Mouse (Mus musculus) thymus, postnatal 4 days (tissue): ENCODE measurements at regions not wholly inside any gene's neighbourhood (a gene's known extent, or its start where the extent isn't known, plus 50 kb on each side); places are given as distances from the start of the nearest gene placed in this dataset.

ENCODE experiments used
- DNase-seq: peaks from one replicate; pipeline ENCODE4 v3.0.0; 2021

DNA sequence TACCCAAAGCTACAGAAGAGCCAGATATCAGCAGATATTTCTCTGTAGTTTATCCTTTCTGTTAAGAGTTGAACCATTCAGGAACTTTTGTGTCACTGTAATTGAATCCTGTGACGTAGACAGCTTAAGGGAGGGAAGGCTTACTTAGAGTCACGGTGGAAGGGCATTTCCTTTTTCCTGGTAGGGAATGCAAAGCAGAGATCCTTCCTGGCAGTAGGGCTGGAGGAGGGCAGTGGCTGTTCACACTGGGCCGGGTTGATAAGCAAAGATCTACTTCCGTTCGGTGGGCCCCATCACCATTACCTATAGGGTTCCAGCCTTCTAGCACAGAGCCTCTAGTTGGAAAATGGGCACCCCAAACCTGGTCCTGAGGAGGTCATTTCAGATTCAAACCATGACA is 710.7 kb upstream of the Car8 start:
- no peak for DNase-seq

DNA sequence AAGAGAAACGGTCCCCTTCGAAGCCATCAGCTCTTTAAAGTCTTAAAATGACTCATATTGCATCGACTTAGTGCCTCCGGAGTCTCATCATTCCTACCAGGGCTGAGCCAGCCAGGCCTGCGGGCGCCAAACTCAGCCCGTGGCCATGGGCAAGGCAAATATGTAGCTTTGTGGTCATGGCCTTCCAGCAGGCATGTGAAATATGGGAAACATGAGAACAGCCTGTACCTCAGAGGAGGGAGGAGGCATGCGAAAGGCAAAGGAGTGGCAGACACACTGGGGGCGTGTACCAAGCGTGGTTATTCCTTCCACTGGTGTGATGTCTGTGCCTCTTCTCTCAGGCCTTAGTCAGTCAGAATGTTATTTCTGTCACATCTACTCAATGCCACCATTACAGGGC is 706.3 kb upstream of the Car8 start:
- no peak for DNase-seq

DNA sequence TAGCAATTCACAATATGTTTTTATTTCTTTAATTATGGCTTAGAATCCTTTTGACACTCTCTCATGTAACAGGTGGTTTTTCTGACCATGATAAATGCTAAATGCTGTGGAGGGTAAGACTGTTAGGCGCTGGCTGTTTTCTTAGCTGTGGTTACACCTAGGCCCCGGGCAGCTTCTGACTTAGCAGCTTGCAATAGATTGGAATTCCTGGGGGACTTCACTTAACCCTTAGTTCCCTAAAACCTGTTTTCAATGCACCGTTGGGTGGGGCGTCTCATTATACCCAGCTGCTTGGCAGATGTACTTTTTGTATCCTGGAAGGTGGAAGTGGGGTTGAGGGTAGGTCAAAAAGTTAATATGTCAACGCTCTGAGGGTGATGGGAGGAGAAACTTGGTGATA is 704.2 kb upstream of the Car8 start:
- no peak for DNase-seq

DNA sequence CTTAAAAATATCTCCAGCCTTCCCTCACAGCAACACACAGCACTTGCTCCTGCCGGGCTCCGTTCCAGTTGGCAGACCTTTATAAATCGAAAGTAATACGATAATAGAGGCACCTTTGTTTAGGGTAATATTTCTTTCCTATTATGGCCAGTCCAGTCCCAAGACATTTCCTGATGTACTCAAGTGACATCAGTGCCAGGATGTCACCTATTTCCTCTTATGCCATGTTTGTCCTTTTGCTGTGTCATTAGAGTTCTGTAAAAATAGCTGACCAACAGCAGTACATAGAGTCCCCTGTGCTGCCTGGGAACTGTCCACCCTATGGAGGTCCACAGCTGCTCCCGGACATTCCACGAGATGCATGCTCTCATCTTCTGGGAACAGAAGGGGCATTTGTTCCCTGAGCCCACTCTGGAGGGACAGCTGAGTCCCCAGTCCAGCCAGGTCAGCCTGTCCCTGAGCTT is 700.1 kb upstream of the Car8 start:
- no peak for DNase-seq

DNA sequence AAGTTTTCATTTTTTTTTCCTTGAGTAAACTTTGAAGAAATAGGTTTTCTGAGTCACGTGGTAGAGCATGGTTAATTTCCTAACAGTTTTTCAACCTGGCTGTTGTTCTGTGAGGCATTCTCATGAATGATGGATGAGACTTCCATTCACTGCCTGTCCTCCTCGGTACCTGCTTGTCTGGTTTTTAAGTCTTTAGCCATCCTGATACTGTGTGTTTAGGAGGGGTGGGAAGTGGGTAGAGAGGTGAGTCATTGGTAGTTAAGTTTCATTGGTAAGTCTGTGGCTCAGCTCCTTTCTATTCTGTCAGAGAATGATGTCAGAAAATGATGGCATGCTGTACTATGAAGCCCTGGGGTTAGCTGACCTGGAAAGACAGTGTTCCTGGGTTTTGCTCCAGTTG is 697.1 kb upstream of the Car8 start:
- no peak for DNase-seq

DNA sequence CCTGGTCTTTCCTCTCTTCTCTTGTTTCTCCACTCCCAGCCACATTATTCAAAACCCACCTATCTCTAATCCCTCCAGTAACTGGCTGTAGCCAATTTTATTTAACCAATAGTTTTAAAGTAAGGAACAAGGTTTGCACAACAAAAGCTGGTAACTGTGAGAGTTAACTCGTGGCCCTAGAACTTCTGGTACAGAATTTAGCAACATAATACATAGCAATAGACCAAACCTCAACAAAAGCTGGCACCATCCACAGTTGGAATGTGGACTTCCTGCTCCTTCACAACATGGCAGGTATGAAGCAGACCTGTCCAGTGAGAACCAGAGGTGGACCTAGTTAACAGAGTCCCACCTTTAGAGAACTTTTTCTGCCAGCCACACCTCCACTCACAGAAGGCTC is 695.7 kb upstream of the Car8 start:
- no peak for DNase-seq

DNA sequence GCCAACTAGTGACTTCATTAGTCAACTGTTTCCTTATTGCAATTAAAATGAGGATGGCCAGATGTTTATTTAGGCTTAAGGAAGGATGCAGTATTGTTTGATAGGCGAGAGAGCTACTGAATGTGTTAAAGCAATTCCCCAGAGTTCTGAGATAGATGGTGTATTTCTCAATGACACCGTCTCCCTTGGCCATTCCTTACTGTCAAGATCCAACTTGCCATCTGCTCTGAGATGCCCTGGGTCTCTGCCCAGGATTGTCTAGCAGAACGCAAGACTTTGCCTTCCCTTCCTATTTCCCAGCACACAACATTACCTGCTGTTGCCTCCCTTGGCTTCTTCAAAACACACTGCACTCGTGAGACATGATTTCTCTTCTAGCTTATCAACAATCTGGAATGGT is 690.5 kb upstream of the Car8 start:
- DNase-seq: no peak

DNA sequence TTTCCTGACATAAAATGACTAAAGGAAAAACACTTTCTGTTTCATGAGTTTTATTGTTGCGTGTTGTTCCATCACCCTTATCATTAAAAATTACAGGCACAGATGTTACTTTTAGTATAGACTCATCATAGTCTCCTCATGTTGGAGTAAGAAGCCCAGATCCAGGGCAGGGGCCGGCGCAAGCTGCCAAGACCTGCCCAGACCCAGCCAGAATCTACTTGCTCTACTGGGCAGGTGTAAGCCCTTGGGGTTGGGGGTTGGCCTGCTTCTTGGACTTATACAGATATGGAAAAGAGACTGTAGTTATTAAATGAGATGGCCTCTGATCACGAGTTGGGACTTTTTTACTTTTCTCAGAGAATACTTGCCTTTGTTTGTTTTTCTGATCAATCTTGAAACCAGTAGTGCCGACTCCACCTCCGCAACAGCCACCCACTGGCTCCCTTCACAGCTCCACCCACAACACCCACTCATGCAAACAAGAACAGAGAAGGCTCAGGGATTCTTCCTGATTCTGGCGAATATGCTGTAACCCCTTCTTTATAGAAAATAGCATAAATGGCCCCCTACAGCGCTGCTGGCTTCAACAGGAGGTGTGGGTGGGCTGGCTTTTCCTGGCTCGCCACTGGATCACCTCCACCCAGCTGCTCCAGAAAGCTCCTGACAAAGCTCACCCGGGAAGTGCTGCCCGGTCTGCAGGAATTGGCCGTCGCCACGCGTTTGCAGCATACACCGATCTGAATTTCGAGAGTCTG is 689.9 kb upstream of the Car8 start:
- DNase-seq: no peak

DNA sequence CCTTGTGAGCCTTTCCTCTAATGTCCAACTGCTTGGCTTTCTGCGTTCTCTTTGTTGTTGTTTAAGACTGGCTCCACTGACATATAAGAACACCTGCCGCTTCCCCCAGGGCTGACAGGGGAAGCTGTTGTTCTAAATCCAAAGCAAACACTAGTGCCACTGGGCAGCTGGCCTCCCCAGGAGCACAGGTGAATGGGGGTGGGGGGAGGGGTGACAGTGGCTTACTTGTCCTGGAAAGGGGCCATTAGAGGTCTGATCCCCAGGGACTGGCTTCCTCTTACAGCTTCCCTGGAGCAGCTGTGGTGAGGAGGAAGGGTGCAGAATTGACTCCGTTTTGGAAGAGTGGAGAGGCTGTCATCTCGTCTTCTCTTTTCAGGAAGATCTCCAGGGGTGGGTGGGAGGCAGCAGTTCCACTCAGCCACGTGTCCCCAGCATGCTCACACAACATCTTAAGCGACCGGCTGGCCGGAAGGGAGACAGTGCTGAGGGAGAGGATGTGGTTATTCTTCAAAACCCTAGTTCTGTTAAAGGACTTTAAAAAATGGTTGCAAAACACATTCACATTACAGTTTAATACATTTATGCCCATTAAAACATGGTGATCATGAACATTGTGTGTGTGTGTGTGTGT is 688.5 kb upstream of the Car8 start:
- peak; percentile 46 for DNase-seq

DNA sequence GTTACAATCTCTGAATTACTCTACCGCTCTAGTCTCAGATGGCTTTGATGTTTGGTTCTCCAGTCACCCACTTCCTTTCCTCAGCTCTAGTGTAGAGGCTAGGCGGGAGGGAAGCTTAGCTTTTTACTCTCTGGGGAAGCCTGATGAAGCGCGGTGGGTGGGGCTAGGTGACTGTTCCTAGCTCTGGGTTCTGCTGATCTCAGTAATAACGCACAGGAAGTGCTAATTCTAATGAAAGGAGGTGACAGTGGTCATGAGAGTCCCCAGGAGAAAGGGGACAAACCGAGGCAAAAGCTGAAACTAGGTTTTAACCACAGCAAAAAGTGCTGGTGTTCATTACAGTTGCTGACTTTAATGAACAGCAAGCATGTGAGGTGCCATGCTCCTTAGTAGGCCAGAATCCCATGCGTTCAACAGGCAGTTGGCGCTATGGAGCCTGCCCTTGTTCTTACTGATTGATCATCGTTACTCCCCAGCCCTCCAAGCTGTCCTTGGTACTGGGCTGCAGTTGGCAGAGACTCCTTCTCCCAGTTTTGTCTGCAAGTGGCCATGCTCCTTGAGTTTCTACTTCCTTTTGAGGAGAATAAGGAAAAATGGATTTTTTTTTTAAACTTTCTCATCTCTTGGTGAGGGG is 687.9 kb upstream of the Car8 start:
- DNase-seq: peak; percentile 74

DNA sequence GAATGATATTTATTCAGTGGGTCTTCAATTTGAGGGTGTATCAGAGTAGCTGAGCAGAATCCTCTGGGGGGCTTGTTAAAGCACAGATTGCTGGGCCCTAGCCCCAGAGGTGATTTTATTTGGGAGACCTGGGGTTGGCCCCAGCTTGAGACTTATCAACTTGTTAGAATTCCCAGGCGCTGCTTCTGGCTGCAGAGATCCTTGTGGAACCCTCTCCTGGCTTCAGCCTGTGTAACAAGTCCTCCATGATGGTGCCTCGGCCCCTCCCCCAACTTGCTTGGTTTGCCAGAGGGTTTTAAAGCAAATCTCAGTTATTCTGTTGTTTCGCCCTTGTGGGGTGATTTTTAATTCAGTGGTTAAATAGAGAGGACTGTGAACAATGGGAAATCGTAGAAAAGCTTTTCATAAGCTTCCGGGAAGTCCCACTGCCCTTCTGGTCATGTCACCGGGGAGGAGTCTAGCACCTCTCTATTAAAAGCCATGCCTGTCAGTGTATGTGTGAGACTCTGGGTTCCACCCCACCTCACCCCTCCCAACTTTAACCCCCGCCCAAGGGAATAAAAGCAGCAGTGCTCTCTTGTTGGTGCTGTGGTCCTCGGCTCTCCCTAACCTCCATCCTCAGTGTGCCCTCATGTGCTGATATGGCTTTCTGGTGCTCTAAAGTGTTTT is 684.0 kb upstream of the Car8 start:
- DNase-seq: peak; percentile 46

DNA sequence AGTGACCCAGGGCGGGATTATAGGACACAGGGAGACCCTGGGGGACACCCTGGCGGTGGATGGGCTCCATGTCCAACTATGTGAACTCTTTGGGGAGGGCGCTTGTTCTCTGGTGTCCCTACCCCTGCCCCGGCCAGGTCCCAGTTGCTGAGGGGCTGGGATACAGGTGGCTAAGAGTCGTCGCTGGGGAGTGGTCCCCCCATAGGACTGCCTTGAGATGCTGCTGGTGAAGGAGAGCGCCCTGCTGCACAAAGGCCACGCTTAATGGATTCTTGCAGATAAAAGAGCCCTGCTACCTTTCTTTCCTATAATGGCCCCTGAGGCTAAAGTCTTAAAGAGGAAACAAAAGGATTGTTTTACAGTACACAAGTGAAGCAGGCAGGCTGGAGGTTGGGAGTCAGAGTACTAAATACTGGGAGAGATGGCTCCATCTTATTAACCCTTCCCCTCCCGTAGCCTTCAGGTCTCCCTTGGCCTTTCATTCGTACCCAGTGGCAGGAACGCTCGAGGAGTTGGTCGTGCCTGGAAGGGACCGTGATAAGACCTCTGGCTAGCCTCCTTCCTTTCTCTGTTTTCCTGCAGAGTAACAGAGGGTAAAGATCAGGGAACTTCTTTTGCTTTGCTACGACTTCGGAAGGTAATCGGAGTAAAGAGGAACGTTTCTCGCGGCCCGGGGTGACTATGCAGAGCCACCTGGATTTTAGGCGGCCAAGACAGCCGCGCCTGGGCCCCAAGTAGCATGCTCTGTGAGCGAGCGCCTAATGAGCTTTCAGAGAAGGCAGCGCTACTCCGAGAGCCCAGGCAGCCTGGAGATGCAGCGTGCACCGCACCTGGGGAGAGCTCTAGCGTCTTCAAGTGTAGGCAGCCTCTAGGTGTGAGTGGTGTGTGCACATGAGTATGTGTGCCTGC is 682.9 kb upstream of the Car8 start:
- peak; percentile 70 for DNase-seq

DNA sequence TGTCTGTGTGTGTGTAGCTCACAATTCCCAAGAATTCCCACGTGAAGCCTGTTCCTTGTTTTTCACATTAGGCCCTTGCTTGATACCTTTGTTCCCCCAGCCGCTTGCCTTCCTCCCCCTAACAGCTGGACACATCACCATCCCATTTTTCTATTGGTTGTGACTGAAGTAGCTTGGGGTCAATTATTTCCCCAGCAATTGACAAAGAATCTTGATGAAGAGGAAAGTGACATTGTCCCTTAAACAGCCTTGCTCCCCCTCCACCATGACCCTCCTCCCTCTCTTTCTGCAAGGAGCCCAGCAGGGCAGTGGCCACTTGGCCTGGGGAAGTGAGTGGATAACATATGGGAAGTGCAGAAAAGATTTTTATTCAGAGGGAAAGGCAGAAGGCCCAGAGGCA is 681.5 kb upstream of the Car8 start:
- DNase-seq: no peak

DNA sequence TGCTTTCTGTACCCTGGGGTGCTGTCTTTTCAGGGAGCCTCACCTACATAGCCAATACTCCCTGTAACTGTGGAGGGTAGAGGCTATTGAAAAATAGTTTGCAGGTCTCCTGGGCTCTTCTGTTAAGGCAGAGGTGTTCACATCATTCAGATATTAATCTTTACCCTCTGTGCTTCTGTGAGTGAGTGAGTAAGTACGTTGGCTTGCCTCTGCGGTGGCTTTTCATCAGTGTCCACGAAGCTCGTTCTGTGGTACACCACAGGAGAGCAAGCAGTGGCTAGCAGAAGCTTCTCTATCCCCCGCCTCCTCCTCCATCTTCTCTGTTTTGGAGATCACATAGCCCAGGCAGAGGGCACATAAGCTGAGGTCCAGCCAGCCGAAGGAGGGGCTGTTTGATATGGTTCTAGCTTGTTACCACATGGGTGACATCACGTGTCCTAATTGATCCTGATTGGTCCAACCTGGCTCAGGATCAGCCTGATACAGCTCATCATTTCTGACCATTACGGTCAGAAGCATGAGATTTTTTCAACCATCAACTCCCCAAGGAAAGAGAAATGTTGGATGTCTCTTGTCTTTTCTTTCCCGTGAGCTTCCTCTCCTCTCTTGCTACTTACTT is 680.6 kb upstream of the Car8 start:
- DNase-seq: no peak
